Mouse (Mus musculus) limb, embryonic 12.5 days (tissue): Measurements from ENCODE around the gene Cdon. TPM values are rescaled to one million over a fixed set of nuclear protein-coding genes. Genes with fewer than 3 reads are reported as not detected.

Source experiments
- ATAC-seq: fragments of 200-750 bp; cut with Nextera tagmentation; 2 replicates; pipeline ENCODE4 v1.8.0; 2017; ENCODE audit warnings: low read depth, moderate TSS enrichment; ENCODE audit not compliant: insufficient number of reproducible peaks, insufficient read depth, low FRiP score, low TSS enrichment
- H3K27ac ChIP-seq: fragments of 300-500 bp; sonication (generic); 2 replicates; pipeline ENCODE4 v1.5.1; 2016; ENCODE audit warnings: mild to moderate bottlenecking, moderate library complexity
- H3K27me3 ChIP-seq: fragments of 300-500 bp; sonication (generic); 2 replicates; pipeline ENCODE4 v1.6.1; 2016; ENCODE audit warnings: mild to moderate bottlenecking, moderate library complexity
- H3K36me3 ChIP-seq: fragments of 300-500 bp; sonication (generic); 2 replicates; pipeline ENCODE4 v1.6.1; 2016; ENCODE audit warnings: mild to moderate bottlenecking, moderate library complexity
- H3K4me1 ChIP-seq: fragments of 300-500 bp; sonication (generic); replicated peaks from 2 replicates; pipeline ENCODE4 v1.6.1; 2016
- H3K4me2 ChIP-seq: fragments of 300-500 bp; sonication (generic); 2 replicates; pipeline ENCODE4 v1.6.1; 2016; ENCODE audit warnings: mild to moderate bottlenecking, moderate library complexity
- H3K4me3 ChIP-seq: fragments of 300-500 bp; sonication (generic); replicated peaks from 2 replicates; pipeline ENCODE4 v1.5.1; 2016; ENCODE audit warnings: mild to moderate bottlenecking
- H3K9ac ChIP-seq: fragments of 300-500 bp; sonication (generic); replicated peaks from 2 replicates; pipeline ENCODE4 v1.6.1; 2016; ENCODE audit warnings: mild to moderate bottlenecking, moderate library complexity
- H3K9me3 ChIP-seq: fragments of 300-500 bp; sonication (generic); 2 replicates; pipeline ENCODE4 v1.6.1; 2016; ENCODE audit warnings: mild to moderate bottlenecking, moderate library complexity
- WGBS: fragments of 180-500 bp; shearing (Covaris S2); methylation state at CpG from one replicate; pipeline ENCODE4 v1.1.7; 2016; 5-methylcytosine and 5-hydroxymethylcytosine counted together
- polyA plus RNA-seq: library from polyadenylated mRNA; unstranded; fragments of >200 nt; fragmentation: Nextera tagmentation; extraction: Ambion mirVana; gene quantifications from 2 replicates; pipeline ENCODE4 v1.2.1, GENCODE M21; 2016

The Cdon gene
- polyA plus RNA-seq, 1 experiment from 2014 or later, result 19.9 TPM

- Histone ChIP-seq H3K9me3 (no peaks in the 10 kb centered on the region), H3K36me3 (no peaks in the 10 kb centered on the region), H3K4me3 (no peak overlapping the region), H3K4me2 (0 out of 2 replicates have a peak overlapping the region, but pooled peaks have one; percentile 32), H3K4me1 (peaks cover 40% of the 10 kb centered on the region), H3K27ac (peak overlapping the region; percentile 80), H3K9ac (no peak overlapping the region; the same call in 1 of the 2 replicates), H3K27me3 (no peaks in the 10 kb centered on the region)
- ATAC-seq, result no peak
- WGBS, result 79% methylated on average over 1 of the region's 1 CpGs
Measured at GRCm38 (mm10) chr9:35522821-35523515, 102.0 kb downstream of the Cdon start.

GRCm38 (mm10) chr9:35523541-35523940 lies 102.6 kb downstream of the Cdon start:
- ATAC-seq, result peak; percentile 76; the same call in 1 of the 2 replicates
- Histone ChIP-seq H3K9ac (no peak overlapping the region; the same call in 1 of the 2 replicates), H3K36me3 (no peaks in the 10 kb centered on the region), H3K27me3 (no peaks in the 10 kb centered on the region), H3K4me3 (no peak overlapping the region), H3K4me2 (peak overlapping the region; percentile 32; the same call in 1 of the 2 replicates), H3K9me3 (no peaks in the 10 kb centered on the region), H3K27ac (peak overlapping the region; percentile 80), H3K4me1 (peaks cover 45% of the 10 kb centered on the region)
- 23% methylated on average over 5 of the region's 5 CpGs for WGBS

GRCm38 (mm10) chr9:35523941-35524411 lies 103.0 kb downstream of the Cdon start:
- Histone ChIP-seq H3K9ac (no peak overlapping the region), H3K36me3 (no peaks in the 10 kb centered on the region), H3K27me3 (no peaks in the 10 kb centered on the region), H3K4me2 (peak overlapping the region; percentile 32; the same call in 1 of the 2 replicates), H3K9me3 (no peaks in the 10 kb centered on the region), H3K4me1 (peaks cover 50% of the 10 kb centered on the region), H3K4me3 (no peak overlapping the region), H3K27ac (peak overlapping the region; percentile 80)
- peak; percentile 78 for ATAC-seq
- 14% methylated on average over 7 of the region's 7 CpGs for WGBS

- WGBS, result 15% methylated on average over 3 of the region's 3 CpGs
- H3K27ac ChIP-seq, result peak overlapping the region; percentile 57; the same call in 1 of the 2 replicates
- H3K27me3 ChIP-seq, result no peaks in the 10 kb centered on the region
- no peaks in the 10 kb centered on the region for H3K36me3 ChIP-seq
- no peak overlapping the region for H3K9ac ChIP-seq
- ATAC-seq, result no peak
- H3K4me2 ChIP-seq, result no peak overlapping the region
- H3K9me3 ChIP-seq, result no peaks in the 10 kb centered on the region
- H3K4me3 ChIP-seq, result no peak overlapping the region
- H3K4me1 ChIP-seq, result peaks cover 60% of the 10 kb centered on the region
Measured at GRCm38 (mm10) chr9:35529141-35529540, 108.2 kb downstream of the Cdon start.

- H3K4me2 ChIP-seq, result peak overlapping the region; percentile 35
- H3K4me1 ChIP-seq, result peaks cover 55% of the 10 kb centered on the region
- no peaks in the 10 kb centered on the region for H3K36me3 ChIP-seq
- H3K9ac ChIP-seq, result no peak overlapping the region; the same call in 1 of the 2 replicates
- H3K27me3 ChIP-seq, result no peaks in the 10 kb centered on the region
- no peak overlapping the region for H3K4me3 ChIP-seq
- WGBS, result 5% methylated on average over 1 of the region's 1 CpGs
- no peaks in the 10 kb centered on the region for H3K9me3 ChIP-seq
- ATAC-seq, result peak; percentile 57
- peak overlapping the region; percentile 82 for H3K27ac ChIP-seq
Measured at GRCm38 (mm10) chr9:35529796-35530195, 108.9 kb downstream of the Cdon start.

- no peak for ATAC-seq
- H3K27ac ChIP-seq, result peak overlapping the region; percentile 50; the same call in 1 of the 2 replicates
- H3K36me3 ChIP-seq, result no peaks in the 10 kb centered on the region
- H3K27me3 ChIP-seq, result no peaks in the 10 kb centered on the region
- H3K4me2 ChIP-seq, result no peak overlapping the region
- H3K9ac ChIP-seq, result no peak overlapping the region
- no peaks in the 10 kb centered on the region for H3K9me3 ChIP-seq
- 17% methylated on average over 9 of the region's 9 CpGs for WGBS
- H3K4me1 ChIP-seq, result peaks cover 65% of the 10 kb centered on the region
- H3K4me3 ChIP-seq, result no peak overlapping the region
Measured at GRCm38 (mm10) chr9:35533266-35533665, 112.3 kb downstream of the Cdon start.

- peak overlapping the region; percentile 57; the same call in 1 of the 2 replicates for H3K27ac ChIP-seq
- 8% methylated on average over 2 of the region's 2 CpGs for WGBS
Measured at GRCm38 (mm10) chr9:35535110-35535509, 114.2 kb downstream of the Cdon start.

GRCm38 (mm10) chr9:35535876-35536275 lies 114.9 kb downstream of the Cdon start:
- Histone ChIP-seq H3K4me2 (no peak overlapping the region), H3K4me3 (no peak overlapping the region), H3K27ac (no peak overlapping the region), H3K4me1 (peaks cover 44% of the 10 kb centered on the region), H3K9ac (no peak overlapping the region), H3K36me3 (no peaks in the 10 kb centered on the region), H3K9me3 (no peaks in the 10 kb centered on the region), H3K27me3 (no peaks in the 10 kb centered on the region)
- no peak for ATAC-seq
- 74% methylated on average over 4 of the region's 4 CpGs for WGBS

More at GRCm38 (mm10) chr9:35535110-35535509, 114.2 kb downstream of the Cdon start:
- Histone ChIP-seq H3K9me3 (no peaks in the 10 kb centered on the region), H3K4me2 (no peak overlapping the region), H3K36me3 (no peaks in the 10 kb centered on the region), H3K27me3 (no peaks in the 10 kb centered on the region), H3K9ac (no peak overlapping the region), H3K4me3 (no peak overlapping the region), H3K4me1 (peaks cover 52% of the 10 kb centered on the region)
- peak; percentile 76 for ATAC-seq

GRCm38 (mm10) chr9:35539001-35539750 lies 118.2 kb downstream of the Cdon start:
- peaks cover 3% of the 10 kb centered on the region; the same call in 1 of the 2 replicates for H3K27me3 ChIP-seq
- no peak overlapping the region for H3K9ac ChIP-seq
- H3K9me3 ChIP-seq, result no peaks in the 10 kb centered on the region
- no peak for ATAC-seq
- H3K4me1 ChIP-seq, result peaks cover 20% of the 10 kb centered on the region
- H3K4me3 ChIP-seq, result no peak overlapping the region
- H3K4me2 ChIP-seq, result no peak overlapping the region
- H3K27ac ChIP-seq, result no peak overlapping the region
- no peaks in the 10 kb centered on the region for H3K36me3 ChIP-seq
- WGBS, result 81% methylated on average over 13 of the region's 13 CpGs

- WGBS, result 79% methylated on average over 5 of the region's 5 CpGs
Measured at GRCm38 (mm10) chr9:35541024-35541423, 120.1 kb downstream of the Cdon start.

GRCm38 (mm10) chr9:35541488-35541887 lies 120.6 kb downstream of the Cdon start:
- 8% methylated on average over 6 of the region's 6 CpGs for WGBS
- Histone ChIP-seq H3K27me3 (peaks cover 3% of the 10 kb centered on the region; the same call in 1 of the 2 replicates), H3K9me3 (no peaks in the 10 kb centered on the region), H3K27ac (no peak overlapping the region), H3K9ac (no peak overlapping the region), H3K4me2 (no peak overlapping the region), H3K4me1 (peaks cover 18% of the 10 kb centered on the region), H3K4me3 (no peak overlapping the region), H3K36me3 (no peaks in the 10 kb centered on the region)
- peak; percentile 64; the same call in 1 of the 2 replicates for ATAC-seq

More at GRCm38 (mm10) chr9:35541024-35541423, 120.1 kb downstream of the Cdon start:
- H3K27me3 ChIP-seq, result peaks cover 3% of the 10 kb centered on the region; the same call in 1 of the 2 replicates
- no peak overlapping the region for H3K4me3 ChIP-seq
- peaks cover 18% of the 10 kb centered on the region for H3K4me1 ChIP-seq
- no peak for ATAC-seq
- H3K36me3 ChIP-seq, result no peaks in the 10 kb centered on the region
- H3K9ac ChIP-seq, result 0 out of 2 replicates have a peak overlapping the region, but pooled peaks have one; percentile 6
- H3K9me3 ChIP-seq, result no peaks in the 10 kb centered on the region
- H3K4me2 ChIP-seq, result no peak overlapping the region
- H3K27ac ChIP-seq, result no peak overlapping the region
